Mouse (Mus musculus): ENCODE results near the gene Olfr329-ps. TPM values are rescaled to one million over a fixed set of nuclear protein-coding genes. Genes with fewer than 3 reads are reported as not detected.
"Not testable (repeated sequence)": the region's sequence is repeated elsewhere in the genome, so short reads cannot be mapped to it uniquely, and the experiment has no call there.

Gene Olfr329-ps
- polyA plus RNA-seq, 1 experiment: not detected

DNA sequence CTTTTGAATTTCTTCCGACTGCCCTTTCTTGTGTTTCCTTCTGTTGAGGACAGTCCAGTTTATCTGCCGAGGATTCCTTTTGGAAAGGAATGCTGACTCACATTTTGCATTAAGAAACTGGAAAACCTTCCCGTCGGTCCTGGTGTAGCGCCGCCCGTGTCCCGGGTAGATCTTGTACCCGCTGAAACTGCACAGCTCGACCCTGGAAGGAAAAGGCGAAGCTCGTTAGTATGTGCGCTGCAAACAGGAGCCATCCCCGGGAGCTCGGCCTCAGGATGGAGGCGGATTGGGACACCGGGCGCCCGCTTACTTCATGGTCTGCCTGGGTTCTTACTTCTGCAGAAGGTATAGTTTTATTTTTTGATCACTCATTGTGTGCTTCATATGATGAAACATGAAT, 37.2 kb downstream of the Olfr329-ps start:
- H3K27ac ChIP-seq (ENCODE audit: insufficient read depth, low read length); H3K4me1 ChIP-seq (ENCODE audit: control insufficient read depth, insufficient read depth, low read length); DNase-seq; H3K4me3 ChIP-seq (replicated peaks; ENCODE audit: insufficient read depth, low read depth, low read length); H3K27me3 ChIP-seq (ENCODE audit: control insufficient read depth, insufficient read depth, low read length): not testable (repeated sequence)
- WGBS: 87% methylated on average over 19 of the region's 19 CpGs

DNA sequence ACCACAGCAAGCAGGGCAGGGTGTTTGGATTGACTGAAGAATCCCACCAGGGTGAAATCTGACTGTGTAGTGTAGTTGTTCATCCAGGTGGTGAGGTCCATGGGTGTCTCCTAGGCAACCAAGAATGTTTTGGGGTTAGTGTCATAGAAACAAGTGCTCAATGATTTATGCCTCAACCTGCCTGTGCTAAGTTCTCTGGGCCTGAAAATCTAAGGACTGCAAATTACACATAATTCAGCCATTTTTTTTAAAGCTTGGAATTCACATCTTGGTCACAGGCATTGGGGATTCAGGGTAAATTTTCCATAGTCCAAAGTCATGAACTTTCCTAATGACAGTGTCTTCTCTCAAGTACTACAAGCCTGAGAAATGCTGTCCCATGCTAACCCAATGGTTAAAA, 43.8 kb downstream of the Olfr329-ps start, which contains the start of gene Olfr331:
Gene Olfr331, minus strand, starts transcription at position 101 of the 400 bp plus-strand sequence.
- H3K4me3 ChIP-seq (replicated peaks; ENCODE audit: insufficient read depth, low read depth, low read length); H3K27me3 ChIP-seq (ENCODE audit: control insufficient read depth, insufficient read depth, low read length); H3K27ac ChIP-seq (ENCODE audit: insufficient read depth, low read length); DNase-seq; H3K4me1 ChIP-seq (ENCODE audit: control insufficient read depth, insufficient read depth, low read length): not testable (repeated sequence)

GRCm38 (mm10) chr11:58499290-58499689, 46.9 kb downstream of the Olfr329-ps start:
- WGBS: 29% methylated on average over 3 of the region's 3 CpGs
- no peak for DNase-seq

GRCm38 (mm10) chr11:58498761-58499160, 47.5 kb downstream of the Olfr329-ps start:
- Histone ChIP-seq H3K4me3 (replicated peaks; ENCODE audit: insufficient read depth, low read depth, low read length) (no peak overlapping the region), H3K27ac (ENCODE audit: insufficient read depth, low read length) (no peak overlapping the region), H3K27me3 (ENCODE audit: control insufficient read depth, insufficient read depth, low read length) (no peaks in the 10 kb centered on the region), H3K4me1 (ENCODE audit: control insufficient read depth, insufficient read depth, low read length) (no peaks in the 10 kb centered on the region)
- no peak for DNase-seq
- no peak for TF ChIP-seq CTCF (IDR thresholded peaks at IDR 0.05; ENCODE audit: borderline replicate concordance, insufficient read depth, low read depth, low read length)
- TF ChIP-seq POLR2A (IDR thresholded peaks at IDR 0.05; ENCODE audit: borderline replicate concordance, insufficient read depth, low read length): no peak
- 82% methylated on average over 9 of the region's 9 CpGs for WGBS

More at GRCm38 (mm10) chr11:58499290-58499689, 46.9 kb downstream of the Olfr329-ps start:
- Histone ChIP-seq H3K4me1 (ENCODE audit: control insufficient read depth, insufficient read depth, low read length) (no peaks in the 10 kb centered on the region), H3K27me3 (ENCODE audit: control insufficient read depth, insufficient read depth, low read length) (no peaks in the 10 kb centered on the region), H3K4me3 (replicated peaks; ENCODE audit: insufficient read depth, low read depth, low read length) (no peak overlapping the region), H3K27ac (ENCODE audit: insufficient read depth, low read length) (no peak overlapping the region)
- TF ChIP-seq POLR2A (IDR thresholded peaks at IDR 0.05; ENCODE audit: borderline replicate concordance, insufficient read depth, low read length) (no peak), CTCF (IDR thresholded peaks at IDR 0.05; ENCODE audit: borderline replicate concordance, insufficient read depth, low read depth, low read length) (no peak)

- no peak within 1 kb of the TSS for H3K4me3 ChIP-seq (replicated peaks; ENCODE audit: insufficient read depth, low read depth, low read length)
- 39% methylated on average over 2 of the region's 2 CpGs for WGBS
- H3K27ac ChIP-seq (ENCODE audit: insufficient read depth, low read length): no peak within 1 kb of the TSS
- no peaks in the 10 kb centered on the region for H3K27me3 ChIP-seq (ENCODE audit: control insufficient read depth, insufficient read depth, low read length)
- no peak for DNase-seq
- H3K4me1 ChIP-seq (ENCODE audit: control insufficient read depth, insufficient read depth, low read length): no peaks in the 10 kb centered on the region
- TF ChIP-seq POLR2A (IDR thresholded peaks at IDR 0.05; ENCODE audit: borderline replicate concordance, insufficient read depth, low read length) (no peak), CTCF (IDR thresholded peaks at IDR 0.05; ENCODE audit: borderline replicate concordance, insufficient read depth, low read depth, low read length) (no peak)
Measured at GRCm38 (mm10) chr11:58492455-58492854, 53.8 kb downstream of the Olfr329-ps start, which contains the start of gene Olfr332. Gene Olfr332 (minus strand): TSS chr11:58492555.

Other genes with a start within 250 kb of the Olfr329-ps start
- 74.5 and 81.1 TPM in 2 replicates for gene Zfp692, start 239.4 kb downstream of the Olfr329-ps start, polyA plus RNA-seq (2012; rRNA removed)
- gene Zfp672, start 216.1 kb downstream of the Olfr329-ps start, polyA plus RNA-seq (2012; rRNA removed): 45.5 and 45.9 TPM in 2 replicates
- gene Sh3bp5l, start 215.7 kb downstream of the Olfr329-ps start, polyA plus RNA-seq (2012; rRNA removed): 63.3 and 64.5 TPM in 2 replicates
- gene Lypd8, start 167.4 kb downstream of the Olfr329-ps start, polyA plus RNA-seq (2012; rRNA removed): 0.08 and 0.10 TPM in 2 replicates
- not detected in 2 replicates for gene 1810065E05Rik, start 125.3 kb downstream of the Olfr329-ps start, polyA plus RNA-seq (2012; rRNA removed)
- gene Gm12253, start 113.9 kb downstream of the Olfr329-ps start, polyA plus RNA-seq (2012; rRNA removed): not detected in 2 replicates
- not detected in 2 replicates for gene Lypd9, start 93.5 kb downstream of the Olfr329-ps start, polyA plus RNA-seq (2012; rRNA removed)
- gene Olfr30, start 84.2 kb downstream of the Olfr329-ps start, polyA plus RNA-seq (2012; rRNA removed): not detected in 2 replicates
- not detected in 2 replicates for gene Olfr332, start 53.9 kb downstream of the Olfr329-ps start, polyA plus RNA-seq (2012; rRNA removed)
- not detected in 2 replicates for gene Olfr331, start 43.9 kb downstream of the Olfr329-ps start, polyA plus RNA-seq (2012; rRNA removed)
- gene Olfr330, start 11.6 kb downstream of the Olfr329-ps start, polyA plus RNA-seq (2012; rRNA removed): not detected in 2 replicates
- gene Olfr328, start 9.2 kb upstream of the Olfr329-ps start, polyA plus RNA-seq (2012; rRNA removed): 0.07 and 0.11 TPM in 2 replicates
- 0.08 TPM in 1 of 2 replicates, not detected in the other for gene Olfr224, start 24.1 kb upstream of the Olfr329-ps start, polyA plus RNA-seq (2012; rRNA removed)
- not detected in 2 replicates for gene Olfr325, start 31.3 kb upstream of the Olfr329-ps start, polyA plus RNA-seq (2012; rRNA removed)
- not detected in 2 replicates for gene Olfr324, start 48.7 kb upstream of the Olfr329-ps start, polyA plus RNA-seq (2012; rRNA removed)
- not detected in 2 replicates for gene 2210407C18Rik, start 69.7 kb upstream of the Olfr329-ps start, polyA plus RNA-seq (2012; rRNA removed)
- not detected in 2 replicates for gene Olfr323, start 84.1 kb upstream of the Olfr329-ps start, polyA plus RNA-seq (2012; rRNA removed)
- gene Trim58, start 94.0 kb upstream of the Olfr329-ps start, polyA plus RNA-seq (2012; rRNA removed): 0.28 and 0.29 TPM in 2 replicates
- gene Olfr322, start 112.4 kb upstream of the Olfr329-ps start, polyA plus RNA-seq (2012; rRNA removed): not detected in 2 replicates
- not detected in 2 replicates for gene Olfr320, start 134.7 kb upstream of the Olfr329-ps start, polyA plus RNA-seq (2012; rRNA removed)
- not detected in 2 replicates for gene Olfr319, start 152.7 kb upstream of the Olfr329-ps start, polyA plus RNA-seq (2012; rRNA removed)
- not detected in 2 replicates for gene Olfr318, start 177.6 kb upstream of the Olfr329-ps start, polyA plus RNA-seq (2012; rRNA removed)
- gene Olfr317, start 192.8 kb upstream of the Olfr329-ps start, polyA plus RNA-seq (2012; rRNA removed): 0.03 TPM in 1 of 2 replicates, not detected in the other
- gene Olfr316, start 206.3 kb upstream of the Olfr329-ps start, polyA plus RNA-seq (2012; rRNA removed): not detected in 2 replicates
- not detected in 2 replicates for gene Olfr315, start 226.8 kb upstream of the Olfr329-ps start, polyA plus RNA-seq (2012; rRNA removed)
- gene Olfr314, start 236.5 kb upstream of the Olfr329-ps start, polyA plus RNA-seq (2012; rRNA removed): not detected in 2 replicates

All from cerebellum, adult 2 months (tissue).